Mouse (Mus musculus): Measurements from ENCODE around the gene Patj. TPM values are rescaled to one million over a fixed set of nuclear protein-coding genes. Genes with fewer than 3 reads are reported as not detected.

The Patj gene
- total and polyA plus RNA-seq, 3 experiments: 0.19 to 0.46 TPM; not detected in 1

GRCm38 (mm10) chr4:98767134-98768133 lies 371.8 kb downstream of the Patj start:
- Histone ChIP-seq H3K27me3 (ENCODE audit: control insufficient read depth in 1 of 2, insufficient read depth in 2 of 2, low read length in 2 of 2) (no peaks in the 10 kb centered on the region), H3K4me3 (ENCODE audit: control insufficient read depth in 1 of 2, insufficient read depth in 1 of 2, low read depth in 2 of 2, low read length in 2 of 2) (no peak overlapping the region), H3K9me3 (replicated peaks; ENCODE audit: insufficient read depth, low read length) (no peaks in the 10 kb centered on the region), H3K9ac (ENCODE audit: control insufficient read depth, low read depth, low read length, poor library complexity, severe bottlenecking) (no peak overlapping the region), H3K27ac (ENCODE audit: control insufficient read depth, low read depth, low read length) (no peak overlapping the region), H3K79me2 (ENCODE audit: control insufficient read depth, insufficient read depth, low read length, poor library complexity) (no peaks in the 10 kb centered on the region), H3K36me3 (ENCODE audit: control insufficient read depth in 1 of 2, insufficient read depth in 2 of 2, low read length in 2 of 2) (no peaks in the 10 kb centered on the region), H3K4me1 (ENCODE audit: control insufficient read depth in 1 of 2, insufficient read depth in 2 of 2, low read length in 2 of 2) (no peaks in the 10 kb centered on the region)
- TF ChIP-seq CHD1 (IDR thresholded peaks at IDR 0.05; ENCODE audit: low read depth, low read length) (no peak), ZNF384 (IDR thresholded peaks at IDR 0.05; ENCODE audit: low read depth, low read length) (no peak), MXI1 (IDR thresholded peaks at IDR 0.05; ENCODE audit: low read depth, low read length) (no peak), GABPA (IDR thresholded peaks at IDR 0.05; ENCODE audit: low read depth, low read length) (no peak), UBTF (IDR thresholded peaks at IDR 0.05; ENCODE audit: borderline replicate concordance, insufficient read depth, low read depth, low read length) (no peak), KAT2A (conservative IDR thresholded peaks at IDR 0.05; ENCODE audit: low read depth, low read length) (no peak), MAZ (IDR thresholded peaks at IDR 0.05; ENCODE audit: low read depth, low read length) (no peak), ETS1 (IDR thresholded peaks at IDR 0.05; ENCODE audit: low read depth, low read length) (no peak), POLR2AphosphoS2 (IDR thresholded peaks at IDR 0.05; ENCODE audit: low read length) (no peak), ELF1 (IDR thresholded peaks at IDR 0.05; ENCODE audit: low read depth, low read length) (no peak)
- no peak for DNase-seq (ENCODE audit: low read depth, low spot score)

Other genes starting within 250 kb of the Patj start
- 14.9 and 16.6 TPM in 2 replicates for gene Tm2d1, start 12.5 kb upstream of the Patj start, total RNA-seq (2012; rRNA removed)
- 10 to 100 TPM in 1 of 2 experiments, not detected in 1; 25.7 TPM for gene Tm2d1, start 12.5 kb upstream of the Patj start, polyA plus RNA-seq (2012; ENCODE audit: insufficient read depth in 1 of 2, insufficient read length in 2 of 2, low read depth in 1 of 2, low replicate concordance in 2 of 2, missing spikeins in 1 of 2)